Mouse (Mus musculus) left cerebral cortex, adult 11 months (tissue): ENCODE data around the gene Pik3r2.

Experiments
- DNase-seq: peaks from one replicate; pipeline ENCODE4 v3.0.0; 2022; ENCODE audit warnings: low spot score

The Pik3r2 gene

DNA sequence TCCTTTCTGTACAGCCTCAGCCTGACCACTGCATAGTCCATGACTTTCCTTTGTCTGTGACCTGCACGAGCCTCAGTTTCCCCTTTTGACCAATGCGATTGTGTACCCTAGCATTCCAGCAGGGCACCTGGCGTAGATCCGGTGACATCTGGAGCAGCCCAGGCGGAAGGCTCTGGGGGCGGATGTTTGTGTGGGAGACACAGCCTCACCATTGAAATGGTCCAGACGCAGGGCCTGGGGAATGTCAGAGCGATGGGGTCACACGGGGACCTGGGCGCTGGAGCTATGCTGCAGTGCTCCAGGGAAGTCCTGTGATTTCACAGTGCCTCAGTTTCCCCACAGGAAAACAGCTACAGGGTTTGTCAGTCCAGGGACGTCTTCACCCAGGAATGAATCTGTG lies 34.3 kb downstream of the Pik3r2 start:
- DNase-seq, result no peak

DNA sequence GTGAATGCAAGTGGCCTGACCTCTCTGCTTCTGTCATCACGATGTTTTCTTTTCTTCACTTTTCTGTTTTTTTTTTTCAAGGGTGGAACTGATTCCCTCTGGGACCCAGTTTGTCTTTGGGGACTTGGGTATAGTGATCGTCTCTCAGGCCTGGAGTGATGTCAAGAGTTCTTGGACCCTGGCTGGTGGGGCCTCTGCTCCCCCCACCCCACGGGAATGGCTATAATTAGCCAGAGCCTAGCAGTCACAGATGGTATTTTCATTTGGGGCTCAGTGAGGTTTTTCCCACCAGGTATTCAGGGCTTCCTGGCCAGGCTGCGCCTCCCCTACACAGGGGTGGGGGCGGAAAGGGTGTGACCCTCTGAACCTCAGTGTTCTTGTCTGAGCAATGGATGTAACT lies 34.9 kb downstream of the Pik3r2 start:
- no peak for DNase-seq

GRCm38 (mm10) chr8:70738211-70738610 lies 38.3 kb downstream of the Pik3r2 start:
- no peak for DNase-seq

GRCm38 (mm10) chr8:70737705-70738104 lies 38.8 kb downstream of the Pik3r2 start:
- no peak for DNase-seq

DNA sequence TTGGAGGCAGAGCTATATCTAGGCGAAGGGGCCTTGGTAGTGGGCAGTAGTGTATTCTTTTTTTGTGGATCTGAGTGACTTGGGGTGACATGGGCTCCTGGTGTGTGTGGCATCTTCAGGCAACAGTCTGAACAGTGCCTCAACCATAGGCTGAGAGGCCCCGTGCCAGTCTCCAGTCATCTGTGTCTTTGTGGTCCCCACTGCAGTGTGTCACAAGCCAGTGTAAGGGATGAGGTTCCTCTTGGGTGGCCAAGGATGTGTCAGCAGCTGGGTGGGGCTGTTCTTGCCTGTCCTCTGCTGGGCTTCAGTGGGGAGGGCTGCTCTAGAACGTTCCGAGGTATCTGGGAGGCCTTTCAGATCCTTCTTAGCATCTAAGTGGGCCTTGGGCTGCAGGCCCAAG lies 45.6 kb downstream of the Pik3r2 start:
- no peak for DNase-seq

- no peak for DNase-seq
Measured at GRCm38 (mm10) chr8:70729808-70730475, 46.6 kb downstream of the Pik3r2 start.

- DNase-seq, result no peak
Measured at GRCm38 (mm10) chr8:70726721-70727120, 49.8 kb downstream of the Pik3r2 start.

DNA sequence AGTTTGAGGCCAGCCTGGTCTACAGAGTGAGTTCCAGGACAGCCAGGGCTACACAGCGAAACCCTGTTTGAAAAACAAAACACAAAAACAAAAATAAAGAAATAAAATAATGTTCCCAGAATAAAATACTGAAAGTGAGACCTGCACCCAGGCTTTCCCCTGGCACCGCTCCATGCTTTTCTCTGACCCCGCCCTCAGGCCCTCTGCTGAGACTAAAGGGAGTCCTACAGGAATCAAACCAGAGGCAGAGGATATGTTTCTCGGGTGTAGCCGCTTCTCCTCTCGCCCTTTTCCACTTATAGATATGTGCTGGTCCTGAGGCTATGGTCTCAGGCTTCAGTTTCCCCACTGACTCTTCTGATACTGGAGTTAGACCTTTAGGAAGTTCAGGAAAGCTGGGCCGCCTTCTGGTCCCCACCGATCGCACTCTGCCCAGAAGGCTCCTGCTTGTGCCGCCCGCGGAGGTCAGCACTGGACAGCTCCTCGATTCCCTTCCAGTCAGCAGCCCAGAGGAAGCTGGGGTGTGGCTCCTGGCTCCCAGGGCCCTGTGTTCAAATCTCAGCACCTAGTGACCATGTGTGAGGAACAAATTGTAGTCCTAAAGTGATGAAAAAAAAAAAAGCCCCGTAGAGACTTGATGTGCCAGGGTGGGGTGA lies 50.6 kb downstream of the Pik3r2 start:
- no peak for DNase-seq

GRCm38 (mm10) chr8:70724216-70724615 lies 52.3 kb downstream of the Pik3r2 start:
- no peak for DNase-seq

DNA sequence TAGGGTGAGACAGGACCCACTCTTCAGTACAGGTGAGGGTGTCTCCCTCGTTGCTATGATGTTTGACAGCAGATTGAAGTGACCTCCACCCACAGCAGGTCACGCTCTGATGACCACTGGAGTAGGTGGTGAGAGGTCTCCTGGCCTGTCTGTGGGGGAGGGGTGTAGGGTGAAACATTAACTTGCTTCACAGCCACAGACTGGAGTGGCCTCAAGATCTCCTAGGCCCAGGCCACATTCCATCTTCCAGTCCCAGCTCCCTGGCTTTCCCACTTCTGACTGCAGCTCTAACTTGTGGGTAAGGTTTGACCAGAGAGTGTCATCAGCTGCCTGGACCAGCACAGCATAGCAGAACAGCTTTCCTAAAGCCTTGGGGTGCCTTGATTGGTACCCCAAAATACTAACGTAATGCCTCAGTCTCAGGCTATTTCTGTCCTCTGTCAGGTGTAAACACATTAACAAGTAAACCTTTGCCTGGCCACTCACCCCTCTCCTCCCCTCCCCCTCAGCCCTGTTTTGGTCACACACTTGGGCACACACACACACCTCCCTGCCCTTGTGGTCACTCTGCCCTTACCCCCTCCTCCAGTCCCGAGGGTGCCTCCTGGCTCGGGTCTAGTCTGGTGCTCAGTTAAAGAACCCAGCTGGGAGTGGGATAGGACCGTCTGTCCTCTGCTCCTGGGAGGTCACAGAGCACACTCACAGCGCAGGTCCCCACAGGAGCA lies 52.9 kb downstream of the Pik3r2 start, which contains the start of gene Pde4c:
TSS of gene Pde4c (plus strand) at position 235 of the 725 bp plus-strand sequence.
- no peak for DNase-seq

GRCm38 (mm10) chr8:70721601-70722000 lies 54.9 kb downstream of the Pik3r2 start:
- no peak for DNase-seq

GRCm38 (mm10) chr8:70720739-70721138 lies 55.8 kb downstream of the Pik3r2 start:
- DNase-seq, result no peak

DNA sequence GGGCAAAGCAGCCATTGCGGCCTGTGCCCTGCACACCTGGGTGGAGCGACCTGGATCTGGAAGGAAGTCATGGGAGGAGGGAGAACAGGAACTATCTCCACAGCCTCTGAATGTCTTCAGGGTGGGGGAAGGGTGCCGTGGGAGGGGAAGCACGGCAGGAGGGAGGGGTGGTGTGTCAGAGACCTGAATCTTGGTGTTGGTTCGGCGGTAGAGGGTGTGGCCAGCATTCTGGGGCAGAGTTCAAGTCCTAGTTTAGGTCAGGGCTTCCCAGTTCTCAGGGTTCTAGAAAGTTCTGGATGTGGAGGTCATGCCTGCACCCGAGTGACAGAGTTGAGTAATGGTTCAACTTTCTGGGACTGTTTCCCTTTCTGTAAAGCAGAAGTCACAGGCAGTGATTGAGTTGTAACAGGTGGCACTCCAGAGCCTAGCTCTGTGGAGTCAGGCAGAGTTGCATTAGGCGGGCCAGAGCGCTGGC lies 56.7 kb downstream of the Pik3r2 start:
- DNase-seq, result no peak

DNA sequence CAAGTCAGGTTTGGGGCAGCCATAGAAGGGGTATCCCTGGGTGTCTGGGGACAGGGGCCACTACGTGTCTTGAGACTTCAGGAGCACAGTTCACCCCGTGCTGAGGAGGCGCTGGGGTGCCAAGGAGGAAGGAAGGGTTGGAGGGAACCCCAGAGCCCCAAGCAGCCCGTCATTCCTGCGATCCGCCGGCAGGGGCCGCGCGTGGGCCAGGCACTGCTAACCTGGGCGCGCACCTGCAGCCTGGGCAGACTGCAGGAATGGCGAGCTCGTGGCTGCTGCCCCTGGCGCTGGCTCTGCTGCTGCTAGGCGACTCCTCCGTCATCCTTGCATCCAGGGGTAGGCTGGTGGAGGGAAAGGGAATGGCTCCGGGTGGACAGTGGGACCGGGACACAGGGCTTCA lies 58.2 kb downstream of the Pik3r2 start, which contains the start of gene Gm3336:
TSS of gene Gm3336 (plus strand) at position 247 of the 400 bp plus-strand sequence.
- no peak for DNase-seq
